8 mouse cellular contexts compared by ENCODE assay signal in genomic region chr2:119299981-119300818, GRCm38 (mm10). TPM values are rescaled to one million over a fixed set of nuclear protein-coding genes. Genes with fewer than 3 reads are reported as not detected.
DNase-seq lines count a peak whose midpoint lies in the region; ATAC-seq lines count a peak whose summit lies in the region.

No protein-coding gene starts in this region.

- H3K9ac ChIP-seq in forebrain, embryonic 11.5 days (ENCODE audit: low read length), result 0 out of 2 replicates have a peak overlapping the region, but pooled peaks have one; percentile 10
- H3K9ac ChIP-seq in midbrain, embryonic 11.5 days (ENCODE audit: low read length), result no peak overlapping the region

- no peaks in the 10 kb centered on the region for H3K27me3 ChIP-seq in forebrain, embryonic 11.5 days (ENCODE audit: control insufficient read depth, insufficient read depth, low read length)
- H3K27me3 ChIP-seq in midbrain, embryonic 11.5 days (ENCODE audit: control insufficient read depth, insufficient read depth, low read length), result no peaks in the 10 kb centered on the region

- intact Hi-C loops in heart, postnatal 36 days (cut with DNase I), result loop anchor here (1.0 kb wide), 2 partner anchors 27 to 111 kb away; no protein-coding TSS in a partner anchor
- intact Hi-C loops in left cerebral cortex, postnatal 4 days (cut with DNase I), result loop anchor here (10.0 kb wide), 1 partner anchor 115 kb away; no protein-coding TSS in a partner anchor

- H3K27ac ChIP-seq in forebrain, embryonic 11.5 days (ENCODE audit: low read depth, low read length), result no peak overlapping the region
- no peak overlapping the region for H3K27ac ChIP-seq in midbrain, embryonic 11.5 days (ENCODE audit: low read depth, low read length)

- H3K4me1 ChIP-seq in forebrain, embryonic 11.5 days (replicated peaks; ENCODE audit: control insufficient read depth, insufficient read depth, low read length), result peaks cover 11% of the 10 kb centered on the region; the same call in 1 of the 2 replicates
- peaks cover 19% of the 10 kb centered on the region for H3K4me1 ChIP-seq in midbrain, embryonic 11.5 days (ENCODE audit: control insufficient read depth, insufficient read depth, low read length)

- WGBS in forebrain, embryonic 11.5 days, result 5% methylated on average over 15 of the region's 15 CpGs
- WGBS in midbrain, embryonic 11.5 days, result 9% methylated on average over 15 of the region's 15 CpGs

- 0 out of 2 replicates have a peak overlapping the region, but pooled peaks have one; percentile 9 for H3K4me2 ChIP-seq in forebrain, embryonic 11.5 days (ENCODE audit: low read depth, low read length, severe bottlenecking)
- H3K4me2 ChIP-seq in midbrain, embryonic 11.5 days, result peak overlapping the region; percentile 6; the same call in 1 of the 2 replicates

- ATAC-seq in forebrain, embryonic 11.5 days (replicated peaks; ENCODE audit: low FRiP score), result peak; percentile 75
- ATAC-seq in midbrain, embryonic 11.5 days (ENCODE audit: low FRiP score), result peak; percentile 86

- no peak overlapping the region for H3K4me3 ChIP-seq in forebrain, embryonic 11.5 days (ENCODE audit: low read depth, low read length)
- H3K4me3 ChIP-seq in midbrain, embryonic 11.5 days (ENCODE audit: low read depth, low read length), result no peak overlapping the region

- DNase-seq in layer of hippocampus, adult 9-11 months, result peak; percentile 56
- no peak for DNase-seq in layer of hippocampus, adult 9-10 months (ENCODE audit: low spot score)
- peak; percentile 97 for DNase-seq in c-Kit-positive CD71-positive TER-119-negative erythroid progenitor cells, embryonic 14.5 days (ENCODE audit: low read depth)
- peak; percentile 90 for DNase-seq in forebrain, embryonic 11.5 days (ENCODE audit: low spot score)
- DNase-seq in heart, postnatal 36 days, result peak; percentile 81 to 83
- peak; percentile 86 for DNase-seq in left cerebral cortex, postnatal 4 days
- peak; percentile 94 for DNase-seq in midbrain, embryonic 11.5 days (ENCODE audit: low spot score, missing footprints)
- DNase-seq in spleen, postnatal 4 days (ENCODE audit: low spot score in 2 of 2), result peak; percentile 92 to 96

- H3K9me3 ChIP-seq in forebrain, embryonic 11.5 days (ENCODE audit: control insufficient read depth, low read length), result no peaks in the 10 kb centered on the region
- no peaks in the 10 kb centered on the region for H3K9me3 ChIP-seq in midbrain, embryonic 11.5 days (ENCODE audit: control insufficient read depth, low read length)

- peaks cover 4% of the 10 kb centered on the region; the same call in 1 of the 2 replicates for H3K36me3 ChIP-seq in forebrain, embryonic 11.5 days (ENCODE audit: control insufficient read depth, insufficient read depth, low read length)
- peaks cover 8% of the 10 kb centered on the region for H3K36me3 ChIP-seq in midbrain, embryonic 11.5 days (ENCODE audit: control insufficient read depth, insufficient read depth, low read length)

RNA-seq across cellular contexts. Expression of gene Vps18, which starts 11.7 kb away (rescaled TPM):
- 18.5 and 20.5 TPM in 2 replicates for polyA plus RNA-seq in forebrain, embryonic 11.5 days (2014; fragmentation: Nextera tagmentation; extraction: Ambion mirVana)
- total RNA-seq in heart, postnatal 36 days (2021), result 10 to 100 TPM; 13.5 to 13.9 TPM
- 10 to 100 TPM; 29.3 to 31.3 TPM for total RNA-seq in left cerebral cortex, postnatal 4 days (2021)
- 9.8 and 10.0 TPM in 2 replicates for polyA plus RNA-seq in midbrain, embryonic 11.5 days (2014; fragmentation: Nextera tagmentation; extraction: Ambion mirVana)

RNA-seq across cellular contexts. Expression of gene Dll4, which starts 25.4 kb away (rescaled TPM):
- polyA plus RNA-seq in forebrain, embryonic 11.5 days (2014; fragmentation: Nextera tagmentation; extraction: Ambion mirVana), result 2.8 and 3.7 TPM in 2 replicates
- total RNA-seq in heart, postnatal 36 days (2021), result 10 to 100 TPM; 16.3 to 22.1 TPM
- 1 to 10 TPM; 5.3 to 6.8 TPM for total RNA-seq in left cerebral cortex, postnatal 4 days (2021)
- polyA plus RNA-seq in midbrain, embryonic 11.5 days (2014; fragmentation: Nextera tagmentation; extraction: Ambion mirVana), result 3.1 and 4.0 TPM in 2 replicates

RNA-seq across cellular contexts. Expression of gene Rhov, which starts 29.1 kb away (rescaled TPM):
- 0.83 and 0.90 TPM in 2 replicates for polyA plus RNA-seq in forebrain, embryonic 11.5 days (2014; fragmentation: Nextera tagmentation; extraction: Ambion mirVana)
- total RNA-seq in heart, postnatal 36 days (2021), result not detected
- total RNA-seq in left cerebral cortex, postnatal 4 days (2021), result 10 to 100 TPM; 20.4 to 23.9 TPM
- polyA plus RNA-seq in midbrain, embryonic 11.5 days (2014; fragmentation: Nextera tagmentation; extraction: Ambion mirVana), result 1.3 and 2.6 TPM in 2 replicates

RNA-seq across cellular contexts. Expression of gene Chac1, which starts 50.8 kb away (rescaled TPM):
- 0.90 and 2.0 TPM in 2 replicates for polyA plus RNA-seq in forebrain, embryonic 11.5 days (2014; fragmentation: Nextera tagmentation; extraction: Ambion mirVana)
- total RNA-seq in heart, postnatal 36 days (2021), result 10 to 100 TPM; 11.3 to 12.3 TPM
- 1 to 10 TPM; 6.7 to 7.7 TPM for total RNA-seq in left cerebral cortex, postnatal 4 days (2021)
- 0.32 and 0.37 TPM in 2 replicates for polyA plus RNA-seq in midbrain, embryonic 11.5 days (2014; fragmentation: Nextera tagmentation; extraction: Ambion mirVana)

Comparison
In these comparisons a context has a peak if more than half of its experiments do, and no peak if none do; other contexts are left out.
1. RNA of gene Rhov, which starts 29.1 kb away (total RNA-seq): 20.4 to 23.9 TPM in left cerebral cortex, postnatal 4 days; not detected in heart, postnatal 36 days; every median in the first group is over 10 times any median in the second.